Mouse (Mus musculus) heart, embryonic 11.5 days (tissue): ENCODE measurements at regions not wholly inside any gene's neighbourhood (a gene's known extent, or its start where the extent isn't known, plus 50 kb on each side); places are given as distances from the start of the nearest gene placed in this dataset.

Source experiments
- ATAC-seq: fragments of 200-750 bp; cut with Nextera tagmentation; replicated peaks from 2 replicates; pipeline ENCODE4 v1.8.0; 2017; ENCODE audit warnings: moderate library complexity; ENCODE audit not compliant: insufficient number of reproducible peaks, low FRiP score, low TSS enrichment
- H3K27ac ChIP-seq: fragments of 300-500 bp; sonication (generic); 2 replicates; pipeline ENCODE4 v1.5.1; 2014; ENCODE audit warnings: mild to moderate bottlenecking, low read depth, low read length
- H3K27me3 ChIP-seq: fragments of 300-500 bp; sonication (generic); 2 replicates; pipeline ENCODE4 v1.6.1; 2014; ENCODE audit warnings: mild to moderate bottlenecking, low read length, mixed read lengths; ENCODE audit not compliant: control insufficient read depth, insufficient read depth
- H3K36me3 ChIP-seq: fragments of 300-500 bp; sonication (generic); 2 replicates; pipeline ENCODE4 v1.6.1; 2014; ENCODE audit warnings: mild to moderate bottlenecking, low read length, moderate library complexity, mixed read lengths; ENCODE audit not compliant: control insufficient read depth, insufficient read depth
- H3K4me1 ChIP-seq: fragments of 300-500 bp; sonication (generic); 2 replicates; pipeline ENCODE4 v1.6.1; 2014; ENCODE audit warnings: low read length; ENCODE audit not compliant: control insufficient read depth, insufficient read depth
- H3K4me2 ChIP-seq: fragments of 300-500 bp; sonication (generic); 2 replicates; pipeline ENCODE4 v1.6.1; 2014; ENCODE audit warnings: mild to moderate bottlenecking, moderate library complexity
- H3K4me3 ChIP-seq: fragments of 300-500 bp; sonication (generic); 2 replicates; pipeline ENCODE4 v1.5.1; 2014; ENCODE audit warnings: low read depth, low read length
- H3K9ac ChIP-seq: fragments of 300-500 bp; sonication (generic); 2 replicates; pipeline ENCODE4 v1.6.1; 2014; ENCODE audit warnings: mild to moderate bottlenecking, low read depth, low read length, moderate library complexity
- H3K9me3 ChIP-seq: fragments of 300-500 bp; sonication (generic); replicated peaks from 2 replicates; pipeline ENCODE4 v1.6.1; 2016; ENCODE audit warnings: low read length; ENCODE audit not compliant: control insufficient read depth
- WGBS: fragments of 180-500 bp; shearing (Covaris S2); extraction: QIAGEN DNeasy Blood & Tissue Kit; methylation state at CpG from one replicate; pipeline ENCODE4 v1.1.7; 2014; ENCODE audit not compliant: insufficient replicate concordance; 5-methylcytosine and 5-hydroxymethylcytosine counted together

GRCm38 (mm10) chr12:93981307-93981706 lies 1710.7 kb upstream of the Flrt2 start:
- Histone ChIP-seq H3K27me3 (no peaks in the 10 kb centered on the region), H3K9ac (no peak overlapping the region), H3K4me1 (no peaks in the 10 kb centered on the region), H3K4me3 (no peak overlapping the region), H3K27ac (no peak overlapping the region), H3K36me3 (no peaks in the 10 kb centered on the region), H3K4me2 (no peak overlapping the region), H3K9me3 (no peaks in the 10 kb centered on the region)
- no peak for ATAC-seq
- 55% methylated on average over 1 of the region's 1 CpGs for WGBS

- Histone ChIP-seq H3K27ac (no peak overlapping the region), H3K9me3 (no peaks in the 10 kb centered on the region), H3K27me3 (no peaks in the 10 kb centered on the region), H3K36me3 (no peaks in the 10 kb centered on the region), H3K9ac (no peak overlapping the region), H3K4me3 (no peak overlapping the region), H3K4me2 (no peak overlapping the region), H3K4me1 (no peaks in the 10 kb centered on the region)
- no peak for ATAC-seq
- 66% methylated on average over 1 of the region's 1 CpGs for WGBS
Observed at GRCm38 (mm10) chr12:93991531-93991930, 1700.5 kb upstream of the Flrt2 start.

GRCm38 (mm10) chr12:93993875-93994274 lies 1698.2 kb upstream of the Flrt2 start:
- ATAC-seq: no peak
- H3K27ac ChIP-seq: no peak overlapping the region
- no peak overlapping the region for H3K4me2 ChIP-seq
- H3K9me3 ChIP-seq: no peaks in the 10 kb centered on the region
- no peaks in the 10 kb centered on the region for H3K27me3 ChIP-seq
- no peak overlapping the region for H3K9ac ChIP-seq
- 88% methylated on average over 6 of the region's 6 CpGs for WGBS
- H3K4me3 ChIP-seq: no peak overlapping the region
- H3K4me1 ChIP-seq: no peaks in the 10 kb centered on the region
- H3K36me3 ChIP-seq: no peaks in the 10 kb centered on the region

GRCm38 (mm10) chr12:94015946-94016345 lies 1676.1 kb upstream of the Flrt2 start:
- H3K4me1 ChIP-seq: no peaks in the 10 kb centered on the region
- no peaks in the 10 kb centered on the region for H3K9me3 ChIP-seq
- ATAC-seq: no peak
- H3K36me3 ChIP-seq: no peaks in the 10 kb centered on the region
- H3K4me3 ChIP-seq: no peak overlapping the region
- no peak overlapping the region for H3K4me2 ChIP-seq
- H3K27me3 ChIP-seq: no peaks in the 10 kb centered on the region
- H3K27ac ChIP-seq: no peak overlapping the region
- no peak overlapping the region for H3K9ac ChIP-seq

- WGBS: 64% methylated on average over 4 of the region's 4 CpGs
- Histone ChIP-seq H3K4me2 (no peak overlapping the region), H3K9me3 (no peaks in the 10 kb centered on the region), H3K4me1 (no peaks in the 10 kb centered on the region), H3K36me3 (no peaks in the 10 kb centered on the region), H3K27ac (no peak overlapping the region), H3K4me3 (no peak overlapping the region), H3K27me3 (no peaks in the 10 kb centered on the region), H3K9ac (no peak overlapping the region)
- ATAC-seq: no peak
Observed at GRCm38 (mm10) chr12:94031364-94031763, 1660.7 kb upstream of the Flrt2 start.

GRCm38 (mm10) chr12:94047972-94048371 lies 1644.1 kb upstream of the Flrt2 start:
- Histone ChIP-seq H3K4me1 (no peaks in the 10 kb centered on the region), H3K27me3 (no peaks in the 10 kb centered on the region), H3K4me2 (no peak overlapping the region), H3K4me3 (no peak overlapping the region), H3K27ac (no peak overlapping the region), H3K9me3 (no peaks in the 10 kb centered on the region), H3K36me3 (no peaks in the 10 kb centered on the region), H3K9ac (no peak overlapping the region)
- WGBS: 85% methylated on average over 2 of the region's 2 CpGs
- no peak for ATAC-seq

- ATAC-seq: no peak
- no peaks in the 10 kb centered on the region for H3K4me1 ChIP-seq
- H3K4me2 ChIP-seq: no peak overlapping the region
- no peaks in the 10 kb centered on the region for H3K27me3 ChIP-seq
- H3K27ac ChIP-seq: no peak overlapping the region
- H3K4me3 ChIP-seq: no peak overlapping the region
- H3K9me3 ChIP-seq: no peaks in the 10 kb centered on the region
- H3K36me3 ChIP-seq: no peaks in the 10 kb centered on the region
- no peak overlapping the region for H3K9ac ChIP-seq
- 85% methylated on average over 2 of the region's 2 CpGs for WGBS
Observed at GRCm38 (mm10) chr12:94057767-94058166, 1634.3 kb upstream of the Flrt2 start.

- no peaks in the 10 kb centered on the region for H3K9me3 ChIP-seq
- no peak overlapping the region for H3K4me3 ChIP-seq
- no peak overlapping the region for H3K27ac ChIP-seq
- no peaks in the 10 kb centered on the region for H3K4me1 ChIP-seq
- no peaks in the 10 kb centered on the region for H3K36me3 ChIP-seq
- H3K9ac ChIP-seq: no peak overlapping the region
- H3K27me3 ChIP-seq: no peaks in the 10 kb centered on the region
- no peak for ATAC-seq
- no peak overlapping the region for H3K4me2 ChIP-seq
- WGBS: 83% methylated on average over 6 of the region's 6 CpGs
Observed at GRCm38 (mm10) chr12:94059641-94060040, 1632.4 kb upstream of the Flrt2 start.

- Histone ChIP-seq H3K4me3 (no peak overlapping the region), H3K9ac (no peak overlapping the region), H3K9me3 (no peaks in the 10 kb centered on the region), H3K36me3 (no peaks in the 10 kb centered on the region), H3K4me1 (no peaks in the 10 kb centered on the region), H3K27me3 (no peaks in the 10 kb centered on the region), H3K4me2 (no peak overlapping the region), H3K27ac (no peak overlapping the region)
- 86% methylated on average over 2 of the region's 2 CpGs for WGBS
- ATAC-seq: no peak
Observed at GRCm38 (mm10) chr12:94060336-94060735, 1631.7 kb upstream of the Flrt2 start.
